ENCODE assay signal across 8 mouse cellular contexts in genomic region chr4:57812916-57813575, GRCm38 (mm10).
DNase-seq lines count a peak whose midpoint lies in the region; ATAC-seq and TF ChIP-seq lines count a peak whose summit lies in the region.

No protein-coding gene starts in this region.

- H3K27me3 ChIP-seq in forebrain, postnatal 0 days (ENCODE audit: insufficient read depth, low read length): no peaks in the 10 kb centered on the region
- H3K27me3 ChIP-seq in forebrain, embryonic 13.5 days: no peaks in the 10 kb centered on the region
- no peaks in the 10 kb centered on the region for H3K27me3 ChIP-seq in ES-Bruce4 (ENCODE audit: control insufficient read depth, insufficient read depth, low read length, poor library complexity, severe bottlenecking)
- no peaks in the 10 kb centered on the region for H3K27me3 ChIP-seq in heart, embryonic 15.5 days
- H3K27me3 ChIP-seq in limb, embryonic 12.5 days: no peaks in the 10 kb centered on the region
- H3K27me3 ChIP-seq in splenic B cell, adult 2 months (ENCODE audit: control insufficient read depth, insufficient read depth, low read length, poor library complexity, severe bottlenecking): no peaks in the 10 kb centered on the region

- TF ChIP-seq CTCF in forebrain, postnatal 0 days (IDR thresholded peaks at IDR 0.05; ENCODE audit: low read depth): no peak
- no peak for TF ChIP-seq CTCF in ES-Bruce4 (IDR thresholded peaks at IDR 0.05; ENCODE audit: low read depth, low read length)

- WGBS in forebrain, postnatal 0 days: 51% methylated on average over 7 of the region's 7 CpGs
- 64% methylated on average over 7 of the region's 7 CpGs for WGBS in forebrain, embryonic 13.5 days
- 14% methylated on average over 7 of the region's 7 CpGs for WGBS in heart, embryonic 15.5 days
- WGBS in limb, embryonic 12.5 days: 23% methylated on average over 7 of the region's 7 CpGs

- no peaks in the 10 kb centered on the region for H3K36me3 ChIP-seq in forebrain, postnatal 0 days (ENCODE audit: insufficient read depth)
- no peaks in the 10 kb centered on the region for H3K36me3 ChIP-seq in forebrain, embryonic 13.5 days (ENCODE audit: poor library complexity, severe bottlenecking)
- no peaks in the 10 kb centered on the region for H3K36me3 ChIP-seq in ES-Bruce4 (ENCODE audit: control insufficient read depth, insufficient read depth, low read length, poor library complexity, severe bottlenecking)
- no peaks in the 10 kb centered on the region; the same call in 1 of the 2 replicates for H3K36me3 ChIP-seq in heart, embryonic 15.5 days
- 0 out of 2 replicates have a peak, but pooled peaks cover 1% of the 10 kb centered on the region for H3K36me3 ChIP-seq in limb, embryonic 12.5 days
- H3K36me3 ChIP-seq in splenic B cell, adult 2 months (ENCODE audit: control insufficient read depth, insufficient read depth, low read length, poor library complexity, severe bottlenecking): no peaks in the 10 kb centered on the region

- no peaks in the 10 kb centered on the region for H3K4me1 ChIP-seq in forebrain, postnatal 0 days (ENCODE audit: insufficient read depth)
- H3K4me1 ChIP-seq in forebrain, embryonic 13.5 days: no peaks in the 10 kb centered on the region
- no peaks in the 10 kb centered on the region for H3K4me1 ChIP-seq in ES-Bruce4 (ENCODE audit: control insufficient read depth, insufficient read depth, low read length)
- peaks cover 31% of the 10 kb centered on the region for H3K4me1 ChIP-seq in heart, embryonic 15.5 days (replicated peaks)
- peaks cover 8% of the 10 kb centered on the region for H3K4me1 ChIP-seq in limb, embryonic 12.5 days (replicated peaks)

- TF ChIP-seq POLR2A in ES-Bruce4 (IDR thresholded peaks at IDR 0.05; ENCODE audit: insufficient read depth, low read length): no peak

- no peak overlapping the region for H3K4me2 ChIP-seq in forebrain, postnatal 0 days (ENCODE audit: low read depth)
- no peak overlapping the region for H3K4me2 ChIP-seq in forebrain, embryonic 13.5 days
- H3K4me2 ChIP-seq in heart, embryonic 15.5 days: 0 out of 2 replicates have a peak overlapping the region, but pooled peaks have one; percentile 3
- no peak overlapping the region for H3K4me2 ChIP-seq in limb, embryonic 12.5 days

- DNase-seq in forebrain, postnatal 0 days: peak; percentile 14
- DNase-seq in splenic B cell, adult 2 months (ENCODE audit: low read depth, low spot score): peak; percentile 28
- no peak for DNase-seq in ovary, postnatal 10 days (ENCODE audit: low spot score)
- DNase-seq in adrenal gland, adult 18-20 months (ENCODE audit: low spot score in 2 of 2): no peak

- no peak overlapping the region for H3K4me3 ChIP-seq in forebrain, postnatal 0 days (ENCODE audit: low read depth, low read length)
- H3K4me3 ChIP-seq in forebrain, embryonic 13.5 days: no peak overlapping the region
- no peak overlapping the region for H3K4me3 ChIP-seq in ES-Bruce4 (ENCODE audit: low read depth, low read length)
- no peak overlapping the region for H3K4me3 ChIP-seq in heart, embryonic 15.5 days
- H3K4me3 ChIP-seq in limb, embryonic 12.5 days (replicated peaks): no peak overlapping the region

- no peak overlapping the region for H3K9ac ChIP-seq in forebrain, postnatal 0 days
- H3K9ac ChIP-seq in forebrain, embryonic 13.5 days: no peak overlapping the region
- no peak overlapping the region for H3K9ac ChIP-seq in ES-Bruce4 (ENCODE audit: low read depth, poor library complexity, severe bottlenecking)
- no peak overlapping the region for H3K9ac ChIP-seq in heart, embryonic 15.5 days
- no peak overlapping the region for H3K9ac ChIP-seq in limb, embryonic 12.5 days (replicated peaks)

- H3K9me3 ChIP-seq in forebrain, postnatal 0 days (ENCODE audit: low read length): no peaks in the 10 kb centered on the region
- H3K9me3 ChIP-seq in forebrain, embryonic 13.5 days (replicated peaks): no peaks in the 10 kb centered on the region
- peaks cover 9% of the 10 kb centered on the region; the same call in 1 of the 2 replicates for H3K9me3 ChIP-seq in ES-Bruce4 (replicated peaks; ENCODE audit: control insufficient read depth, insufficient read depth, low read length, poor library complexity, severe bottlenecking)
- H3K9me3 ChIP-seq in heart, embryonic 15.5 days (replicated peaks): no peaks in the 10 kb centered on the region
- peaks cover 5% of the 10 kb centered on the region; the same call in 1 of the 2 replicates for H3K9me3 ChIP-seq in limb, embryonic 12.5 days

- TF ChIP-seq EP300 in ES-Bruce4 (IDR thresholded peaks at IDR 0.05; ENCODE audit: insufficient read depth, low read depth, low read length): 0 out of 2 replicates have a peak, but pooled peaks have one; percentile 17

- no peak overlapping the region for H3K27ac ChIP-seq in forebrain, postnatal 0 days (ENCODE audit: low read depth, low read length)
- H3K27ac ChIP-seq in forebrain, embryonic 13.5 days: no peak overlapping the region
- H3K27ac ChIP-seq in ES-Bruce4 (ENCODE audit: insufficient read depth, low read length): peak overlapping the region; percentile 60; the same call in 1 of the 2 replicates
- peak overlapping the region; percentile 91 for H3K27ac ChIP-seq in heart, embryonic 15.5 days
- peak overlapping the region; percentile 80 for H3K27ac ChIP-seq in limb, embryonic 12.5 days

- no peak for ATAC-seq in forebrain, postnatal 0 days
- no peak for ATAC-seq in forebrain, embryonic 13.5 days
- ATAC-seq in heart, embryonic 15.5 days (replicated peaks; ENCODE audit: insufficient number of reproducible peaks, insufficient read depth, low FRiP score, low read depth): peak; percentile 92
- peak; percentile 52; the same call in 1 of the 2 replicates for ATAC-seq in limb, embryonic 12.5 days (ENCODE audit: insufficient number of reproducible peaks, insufficient read depth, low FRiP score, low TSS enrichment, low read depth)

Comparison
In these comparisons a context has a peak if more than half of its experiments do, and no peak if none do; other contexts are left out.
1. ATAC-seq: peak in heart, embryonic 15.5 days (single experiment) and limb, embryonic 12.5 days (single experiment); none in forebrain, postnatal 0 days (single experiment) and forebrain, embryonic 13.5 days (single experiment).
2. DNase-seq: peak in forebrain, postnatal 0 days (single experiment) and splenic B cell, adult 2 months (single experiment); none in ovary, postnatal 10 days (single experiment) and adrenal gland, adult 18-20 months (0 of 2).
3. H3K27ac ChIP-seq: peak in ES-Bruce4 (single experiment), heart, embryonic 15.5 days (single experiment) and limb, embryonic 12.5 days (single experiment); none in forebrain, postnatal 0 days (single experiment) and forebrain, embryonic 13.5 days (single experiment).